Mouse (Mus musculus): ENCODE results near the gene Tex45.

DNA sequence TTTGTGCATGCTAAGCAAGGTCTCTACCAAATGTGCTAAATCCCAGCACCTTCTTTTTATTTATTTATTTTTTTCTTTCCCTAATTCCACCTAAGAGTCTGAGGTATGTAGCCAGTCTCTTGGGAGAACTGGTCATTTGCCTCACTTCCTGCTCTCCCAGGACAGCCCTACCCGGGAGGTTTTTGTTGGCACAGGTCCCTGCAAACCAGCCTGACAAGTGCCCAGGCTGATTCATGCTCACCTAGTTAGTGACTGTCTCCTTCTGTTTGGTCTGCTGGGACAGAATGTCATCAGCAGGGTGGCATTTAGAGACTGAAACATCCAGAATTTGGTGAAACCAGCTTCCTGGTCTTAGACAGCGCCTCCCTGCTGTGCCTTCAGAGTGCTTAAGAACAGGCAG, 40.7 kb upstream of the Tex45 start:
- no peak for TF ChIP-seq TAL1 (IDR thresholded peaks at IDR 0.05; ENCODE audit: low read length)
- TF ChIP-seq GATA1 (IDR thresholded peaks at IDR 0.05; ENCODE audit: low read length) = no peak
